Mouse (Mus musculus): ENCODE data around the gene Lnx2.

GRCm38 (mm10) chr5:146981376-146981775 lies 95.0 kb downstream of the Lnx2 start:
- TF ChIP-seq POLR2A (IDR thresholded peaks at IDR 0.05; ENCODE audit: low read depth, low read length): no peak
- TF ChIP-seq CTCF (IDR thresholded peaks at IDR 0.05; ENCODE audit: borderline replicate concordance, insufficient read depth, low read length): no peak
